Mouse (Mus musculus) hindbrain, embryonic 15.5 days (tissue): Measurements from ENCODE around the gene Sdc3. TPM values are rescaled to one million over a fixed set of nuclear protein-coding genes. Genes with fewer than 3 reads are reported as not detected.

Source experiments
- ATAC-seq: fragments of 200-750 bp; cut with Nextera tagmentation; 2 replicates; pipeline ENCODE4 v1.8.0; 2017; ENCODE audit warnings: low read depth, moderate number of reproducible peaks, moderate TSS enrichment; ENCODE audit not compliant: low FRiP score
- H3K27ac ChIP-seq: fragments of 300-500 bp; sonication (generic); replicated peaks from 2 replicates; pipeline ENCODE4 v1.5.1; 2015; ENCODE audit warnings: mild to moderate bottlenecking, inconsistent platforms
- H3K27me3 ChIP-seq: fragments of 300-500 bp; sonication (generic); 2 replicates; pipeline ENCODE4 v1.6.1; 2015; ENCODE audit warnings: control low read depth, inconsistent platforms
- H3K36me3 ChIP-seq: fragments of 300-500 bp; sonication (generic); 2 replicates; pipeline ENCODE4 v1.6.1; 2015; ENCODE audit warnings: control low read depth, inconsistent platforms
- H3K4me1 ChIP-seq: fragments of 300-500 bp; sonication (generic); replicated peaks from 2 replicates; pipeline ENCODE4 v1.6.1; 2015; ENCODE audit warnings: control low read depth, inconsistent platforms
- H3K4me2 ChIP-seq: fragments of 300-500 bp; sonication (generic); 2 replicates; pipeline ENCODE4 v1.6.1; 2015; ENCODE audit warnings: moderate library complexity, mild to moderate bottlenecking, inconsistent platforms
- H3K4me3 ChIP-seq: fragments of 300-500 bp; sonication (generic); 2 replicates; pipeline ENCODE4 v1.5.1; 2015; ENCODE audit warnings: mild to moderate bottlenecking, inconsistent platforms
- H3K9ac ChIP-seq: fragments of 300-500 bp; sonication (generic); 2 replicates; pipeline ENCODE4 v1.6.1; 2015; ENCODE audit warnings: inconsistent platforms
- H3K9me3 ChIP-seq: fragments of 300-500 bp; sonication (generic); 2 replicates; pipeline ENCODE4 v1.6.1; 2016; ENCODE audit warnings: control low read depth, inconsistent platforms
- WGBS: fragments of 180-500 bp; shearing (Covaris S2); methylation state at CpG from one replicate; pipeline ENCODE4 v1.1.7; 2015; 5-methylcytosine and 5-hydroxymethylcytosine counted together
- polyA plus RNA-seq: library from polyadenylated mRNA; unstranded; fragments of >200 nt; fragmentation: Nextera tagmentation; extraction: Ambion mirVana; gene quantifications from 2 replicates; pipeline ENCODE4 v1.2.1, GENCODE M21; 2015

Sdc3 gene
- polyA plus RNA-seq: 146 and 182 TPM in 2 replicates

DNA sequence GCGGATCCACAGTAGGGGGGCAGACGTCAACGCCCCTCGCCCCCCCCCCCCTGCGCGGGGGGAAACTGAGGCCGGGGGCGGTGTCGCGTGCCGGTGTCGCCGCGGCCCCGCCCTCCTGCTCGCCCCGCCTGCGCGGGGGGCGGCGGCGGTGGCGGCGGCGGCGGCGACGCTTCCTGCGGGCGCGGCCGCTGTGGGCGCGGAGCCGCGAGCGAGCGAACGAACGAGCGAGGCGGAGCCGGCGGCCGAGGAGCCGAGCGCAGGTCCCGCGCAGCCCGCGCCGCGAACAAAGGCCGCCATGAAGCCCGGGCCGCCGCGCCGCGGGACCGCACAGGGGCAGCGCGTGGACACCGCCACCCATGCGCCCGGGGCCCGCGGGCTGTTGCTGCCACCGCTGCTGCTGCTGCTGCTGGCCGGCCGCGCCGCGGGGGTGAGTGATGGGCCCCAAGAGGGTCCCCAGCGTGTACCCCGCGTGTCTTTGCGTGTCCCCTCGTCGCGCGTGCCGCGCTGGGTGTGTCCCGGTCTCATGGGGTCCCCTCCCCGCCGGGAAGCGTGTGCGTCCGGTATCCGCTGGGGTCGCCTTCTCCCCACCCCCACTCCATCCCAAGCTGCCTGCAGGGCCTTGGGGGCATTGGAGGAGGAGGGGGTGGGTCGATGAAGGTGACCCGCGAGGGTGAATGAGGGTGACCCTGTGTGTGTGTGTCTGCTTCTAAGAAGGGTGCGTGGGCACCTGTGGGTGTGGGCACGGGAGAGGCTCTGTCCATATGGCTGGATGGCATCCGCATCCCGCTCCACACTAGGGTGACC lies at the start of gene Sdc3:
Gene Sdc3 (plus strand): TSS at position 162 of the 804 bp plus-strand sequence.
- peak; percentile 41; the same call in 1 of the 2 replicates for ATAC-seq
- peak within 1 kb of the TSS; percentile 91 for H3K4me2 ChIP-seq
- peak within 1 kb of the TSS; percentile 100 for H3K9ac ChIP-seq
- H3K4me3 ChIP-seq: peak within 1 kb of the TSS; percentile 88
- no peaks in the 10 kb centered on the region for H3K36me3 ChIP-seq
- peak within 1 kb of the TSS; percentile 87 for H3K27ac ChIP-seq
- WGBS: 1% methylated on average over 49 of the region's 99 CpGs
- no peaks in the 10 kb centered on the region for H3K27me3 ChIP-seq
- H3K4me1 ChIP-seq: peaks cover 46% of the 10 kb centered on the region
- no peaks in the 10 kb centered on the region for H3K9me3 ChIP-seq

DNA sequence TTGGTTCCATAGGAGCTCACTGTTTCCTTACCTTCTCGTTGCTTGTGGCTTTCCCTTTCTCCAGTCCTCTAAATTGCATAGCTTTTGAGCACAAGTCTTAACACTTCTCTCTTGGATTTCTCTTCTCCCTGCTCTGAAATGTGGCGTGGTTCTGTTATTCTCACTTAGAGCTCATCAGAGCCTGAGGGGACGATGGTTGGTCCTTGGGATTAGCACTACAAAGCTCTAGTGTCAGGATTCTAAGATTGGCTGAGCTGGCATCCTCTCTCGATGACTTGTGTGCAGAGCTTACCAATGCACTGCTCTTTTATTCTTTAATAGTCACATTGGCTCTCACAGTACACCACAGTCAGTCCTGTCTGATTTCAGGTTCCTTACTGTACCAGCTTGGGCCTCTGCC lies 48.3 kb upstream of the Sdc3 start:
- no peak for ATAC-seq
- Histone ChIP-seq H3K9ac (no peak overlapping the region), H3K36me3 (peaks cover 53% of the 10 kb centered on the region), H3K9me3 (no peaks in the 10 kb centered on the region), H3K4me3 (no peak overlapping the region), H3K4me1 (peaks cover 15% of the 10 kb centered on the region), H3K27me3 (no peaks in the 10 kb centered on the region), H3K27ac (no peak overlapping the region), H3K4me2 (no peak overlapping the region)
- 78% methylated on average over 4 of the region's 4 CpGs for WGBS

DNA sequence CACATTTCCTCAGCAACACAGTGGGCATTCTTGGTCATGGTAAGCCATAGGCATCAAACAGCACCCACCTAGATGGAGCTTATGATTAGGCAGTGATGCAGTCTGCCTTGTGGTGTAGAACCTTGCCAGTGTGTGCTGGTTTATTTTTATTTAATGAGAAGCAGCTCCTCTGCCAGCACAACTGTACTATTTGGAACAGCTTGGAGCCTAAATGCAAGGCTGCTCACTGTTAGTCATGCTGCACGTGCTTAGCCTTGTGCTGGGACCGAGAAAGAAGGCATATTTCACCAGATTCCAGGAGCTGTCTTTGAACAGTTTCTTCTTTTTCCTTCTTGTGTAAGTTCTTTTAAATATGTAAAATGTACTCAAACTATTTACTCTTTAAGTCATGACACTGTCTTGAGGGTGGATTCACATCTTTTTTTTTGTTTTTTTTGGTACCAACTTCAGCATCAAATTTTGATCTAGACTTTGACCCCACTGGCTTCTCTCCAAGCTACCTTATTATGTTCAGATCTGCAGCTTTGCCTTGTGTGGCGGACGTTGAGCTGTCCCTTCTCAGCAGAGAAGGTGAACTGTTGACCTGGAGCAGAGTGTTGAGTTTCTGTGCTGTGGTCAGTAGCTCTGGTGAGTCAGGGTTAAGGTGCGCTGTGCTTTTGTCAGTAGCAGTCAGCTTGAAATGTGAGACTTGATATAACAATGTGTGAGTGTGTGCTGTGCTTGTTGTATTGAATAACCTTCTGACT lies 46.6 kb upstream of the Sdc3 start:
- H3K4me3 ChIP-seq: no peak overlapping the region
- no peak overlapping the region for H3K4me2 ChIP-seq
- ATAC-seq: no peak
- H3K27me3 ChIP-seq: no peaks in the 10 kb centered on the region
- 78% methylated on average over 5 of the region's 5 CpGs for WGBS
- H3K27ac ChIP-seq: no peak overlapping the region
- H3K9ac ChIP-seq: no peak overlapping the region
- peaks cover 68% of the 10 kb centered on the region for H3K36me3 ChIP-seq
- H3K4me1 ChIP-seq: peaks cover 15% of the 10 kb centered on the region
- H3K9me3 ChIP-seq: no peaks in the 10 kb centered on the region

DNA sequence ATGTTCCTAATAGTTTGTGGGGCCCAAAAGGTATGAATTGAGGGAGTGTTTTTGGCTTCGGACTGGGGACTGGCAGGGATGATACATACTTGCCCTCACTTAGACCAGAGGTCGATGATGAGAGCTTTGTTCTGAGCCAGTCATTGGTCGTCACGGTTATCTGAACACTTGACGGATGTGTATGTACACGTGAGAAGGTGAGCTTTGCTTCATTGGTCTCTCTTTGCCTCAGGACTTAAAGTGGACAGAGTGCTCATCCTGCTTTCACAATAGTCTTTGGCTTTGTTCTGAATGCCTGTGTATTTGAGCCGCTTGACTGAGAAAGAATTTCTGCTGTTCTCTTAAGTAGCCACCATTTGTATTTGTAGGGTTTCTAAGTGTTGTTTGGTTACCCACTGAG lies 42.8 kb upstream of the Sdc3 start:
- Histone ChIP-seq H3K9me3 (no peaks in the 10 kb centered on the region), H3K4me1 (no peaks in the 10 kb centered on the region), H3K36me3 (peaks cover 83% of the 10 kb centered on the region), H3K4me3 (no peak overlapping the region), H3K4me2 (no peak overlapping the region), H3K27me3 (no peaks in the 10 kb centered on the region), H3K9ac (no peak overlapping the region), H3K27ac (no peak overlapping the region)
- no peak for ATAC-seq
- 65% methylated on average over 7 of the region's 7 CpGs for WGBS

DNA sequence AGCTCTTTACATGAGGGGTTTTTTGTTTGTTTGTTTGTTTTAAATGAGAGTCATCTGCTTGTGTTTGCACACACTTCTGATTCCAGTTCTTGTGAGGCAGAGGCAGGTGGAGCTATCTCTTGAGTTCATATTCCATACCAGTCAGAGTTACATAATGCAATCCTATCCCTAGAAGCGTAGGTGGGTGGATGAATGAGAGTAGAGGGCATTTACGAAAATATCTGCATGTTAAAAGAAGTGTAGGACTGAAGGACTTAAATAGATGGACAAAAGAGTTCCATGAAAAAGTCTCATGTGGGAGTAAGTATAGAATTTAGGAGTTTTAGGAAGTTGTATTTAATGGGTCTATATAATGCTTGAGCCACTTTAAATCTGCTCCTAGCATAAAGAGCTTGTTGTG lies 40.4 kb upstream of the Sdc3 start:
- H3K4me3 ChIP-seq: no peak overlapping the region
- no peaks in the 10 kb centered on the region for H3K9me3 ChIP-seq
- peaks cover 78% of the 10 kb centered on the region for H3K36me3 ChIP-seq
- no peak overlapping the region for H3K27ac ChIP-seq
- H3K4me2 ChIP-seq: no peak overlapping the region
- H3K4me1 ChIP-seq: 0 out of 2 replicates have a peak, but pooled peaks cover 3% of the 10 kb centered on the region
- no peak overlapping the region for H3K9ac ChIP-seq
- WGBS: 90% methylated on average over 2 of the region's 2 CpGs
- ATAC-seq: no peak
- H3K27me3 ChIP-seq: no peaks in the 10 kb centered on the region

DNA sequence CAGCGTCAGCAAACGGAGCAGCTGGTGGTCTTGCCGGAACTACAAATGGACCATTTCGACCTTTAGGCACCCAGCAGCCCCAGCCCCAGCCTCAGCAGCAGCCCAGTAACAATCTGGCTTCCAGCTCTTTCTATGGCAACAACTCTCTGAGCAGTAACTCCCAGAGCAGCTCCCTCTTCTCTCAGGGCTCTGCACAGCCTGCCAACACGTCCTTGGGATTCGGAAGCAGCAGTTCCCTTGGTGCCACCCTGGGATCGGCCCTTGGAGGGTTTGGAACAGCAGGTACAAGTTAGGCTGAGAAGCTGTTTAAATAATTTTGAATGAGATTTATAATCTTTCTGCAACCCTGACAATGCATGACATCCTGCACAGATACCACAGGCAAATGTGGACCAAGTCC lies 39.7 kb upstream of the Sdc3 start:
- WGBS: 70% methylated on average over 7 of the region's 7 CpGs
- ATAC-seq: no peak
- Histone ChIP-seq H3K4me1 (0 out of 2 replicates have a peak, but pooled peaks cover 3% of the 10 kb centered on the region), H3K4me2 (no peak overlapping the region), H3K9ac (no peak overlapping the region), H3K27ac (no peak overlapping the region), H3K27me3 (no peaks in the 10 kb centered on the region), H3K36me3 (peaks cover 72% of the 10 kb centered on the region), H3K4me3 (no peak overlapping the region), H3K9me3 (no peaks in the 10 kb centered on the region)

DNA sequence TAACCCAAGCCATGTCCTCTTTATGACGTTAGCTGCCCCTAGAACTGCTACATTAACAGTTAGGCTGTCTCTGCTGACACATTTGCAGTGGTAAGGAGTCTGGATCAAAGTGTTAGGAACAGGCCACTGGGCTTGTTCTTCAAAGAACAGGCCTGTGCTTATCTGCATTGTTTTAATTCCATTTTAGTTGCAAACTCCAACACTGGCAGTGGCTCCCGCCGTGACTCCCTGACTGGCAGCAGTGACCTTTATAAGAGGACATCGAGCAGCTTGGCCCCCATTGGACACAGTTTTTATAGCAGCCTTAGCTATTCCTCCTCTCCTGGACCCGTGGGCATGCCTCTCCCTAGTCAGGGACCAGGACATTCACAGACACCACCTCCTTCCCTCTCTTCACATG lies 38.6 kb upstream of the Sdc3 start:
- Histone ChIP-seq H3K4me3 (no peak overlapping the region), H3K27ac (no peak overlapping the region), H3K9ac (no peak overlapping the region), H3K27me3 (no peaks in the 10 kb centered on the region), H3K4me1 (0 out of 2 replicates have a peak, but pooled peaks cover 3% of the 10 kb centered on the region), H3K36me3 (peaks cover 61% of the 10 kb centered on the region), H3K9me3 (no peaks in the 10 kb centered on the region), H3K4me2 (no peak overlapping the region)
- no peak for ATAC-seq
- WGBS: 76% methylated on average over 5 of the region's 5 CpGs

DNA sequence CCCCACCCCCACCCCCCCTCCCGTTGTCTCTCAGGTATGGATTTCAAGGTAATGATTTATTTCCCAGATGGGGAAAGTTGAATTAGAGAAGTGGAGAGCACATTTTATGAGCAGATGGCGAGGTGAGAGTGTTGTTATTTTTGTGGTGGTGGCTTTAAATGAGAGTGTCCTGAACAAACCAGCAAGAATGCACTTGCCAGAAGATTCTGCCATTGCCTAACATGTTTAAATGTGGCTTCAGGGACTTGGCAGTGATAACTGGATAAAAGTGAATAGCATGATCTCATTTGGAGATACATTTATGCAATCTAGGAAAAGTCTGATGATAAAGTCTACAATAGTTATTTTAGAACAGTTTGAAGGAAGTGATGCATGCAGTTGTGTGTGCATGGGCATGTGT lies 37.6 kb upstream of the Sdc3 start:
- Histone ChIP-seq H3K4me1 (0 out of 2 replicates have a peak, but pooled peaks cover 3% of the 10 kb centered on the region), H3K4me2 (no peak overlapping the region), H3K9me3 (no peaks in the 10 kb centered on the region), H3K27me3 (no peaks in the 10 kb centered on the region), H3K4me3 (no peak overlapping the region), H3K27ac (no peak overlapping the region), H3K36me3 (peaks cover 59% of the 10 kb centered on the region), H3K9ac (no peak overlapping the region)
- 87% methylated on average over 2 of the region's 2 CpGs for WGBS
- ATAC-seq: no peak

DNA sequence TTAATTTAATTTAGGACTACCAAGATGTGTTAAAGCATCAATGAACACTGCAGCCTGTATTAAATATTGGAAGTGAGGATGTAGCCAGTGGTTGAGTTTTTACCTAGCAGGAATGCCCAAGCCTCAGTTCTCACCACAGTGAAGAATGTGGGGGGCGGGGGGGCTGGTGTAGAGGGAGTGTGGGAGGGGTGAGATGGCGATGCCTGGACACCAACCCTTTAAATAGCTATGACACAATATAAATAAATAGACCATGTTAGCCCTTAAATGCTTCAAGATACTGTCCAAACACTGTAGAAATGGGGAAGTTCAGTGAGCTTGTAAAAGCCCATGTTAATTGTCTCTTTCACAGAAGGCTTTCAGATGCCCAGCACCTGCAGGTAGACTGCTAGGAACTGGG lies 32.5 kb upstream of the Sdc3 start:
- peaks cover 34% of the 10 kb centered on the region for H3K36me3 ChIP-seq

DNA sequence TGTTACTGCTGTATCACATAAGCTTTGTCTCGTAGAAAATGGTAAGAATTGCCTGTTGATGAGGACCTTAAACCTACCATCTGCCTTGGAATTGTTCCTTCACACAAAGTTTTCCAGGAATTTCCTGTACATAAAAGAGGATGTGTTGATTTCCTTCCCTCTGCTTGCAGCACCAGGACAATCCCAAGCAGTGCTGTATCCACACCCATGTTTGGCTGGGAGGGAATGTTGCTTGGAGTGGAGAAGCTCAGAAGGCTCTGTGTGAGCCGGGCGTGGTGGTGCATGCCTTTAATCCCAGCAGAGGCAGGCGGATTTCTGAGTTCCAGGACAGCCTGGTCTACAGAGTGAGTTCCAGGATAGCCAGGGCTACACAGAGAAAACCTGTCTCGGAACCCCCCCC lies 30.5 kb upstream of the Sdc3 start:
- no peaks in the 10 kb centered on the region for H3K4me1 ChIP-seq
- WGBS: 84% methylated on average over 5 of the region's 5 CpGs
- H3K9ac ChIP-seq: no peak overlapping the region
- peaks cover 46% of the 10 kb centered on the region for H3K36me3 ChIP-seq
- no peak for ATAC-seq
- H3K27ac ChIP-seq: no peak overlapping the region
- H3K9me3 ChIP-seq: no peaks in the 10 kb centered on the region
- no peaks in the 10 kb centered on the region for H3K27me3 ChIP-seq
- H3K4me3 ChIP-seq: no peak overlapping the region
- no peak overlapping the region for H3K4me2 ChIP-seq

More for the DNA sequence above, 32.5 kb upstream of the Sdc3 start:
- H3K27me3 ChIP-seq: no peaks in the 10 kb centered on the region
- 95% methylated on average over 2 of the region's 2 CpGs for WGBS
- H3K4me3 ChIP-seq: no peak overlapping the region
- H3K4me1 ChIP-seq: 0 out of 2 replicates have a peak, but pooled peaks cover 3% of the 10 kb centered on the region
- H3K4me2 ChIP-seq: no peak overlapping the region
- no peak overlapping the region for H3K9ac ChIP-seq
- H3K9me3 ChIP-seq: no peaks in the 10 kb centered on the region
- H3K27ac ChIP-seq: no peak overlapping the region
- no peak for ATAC-seq

DNA sequence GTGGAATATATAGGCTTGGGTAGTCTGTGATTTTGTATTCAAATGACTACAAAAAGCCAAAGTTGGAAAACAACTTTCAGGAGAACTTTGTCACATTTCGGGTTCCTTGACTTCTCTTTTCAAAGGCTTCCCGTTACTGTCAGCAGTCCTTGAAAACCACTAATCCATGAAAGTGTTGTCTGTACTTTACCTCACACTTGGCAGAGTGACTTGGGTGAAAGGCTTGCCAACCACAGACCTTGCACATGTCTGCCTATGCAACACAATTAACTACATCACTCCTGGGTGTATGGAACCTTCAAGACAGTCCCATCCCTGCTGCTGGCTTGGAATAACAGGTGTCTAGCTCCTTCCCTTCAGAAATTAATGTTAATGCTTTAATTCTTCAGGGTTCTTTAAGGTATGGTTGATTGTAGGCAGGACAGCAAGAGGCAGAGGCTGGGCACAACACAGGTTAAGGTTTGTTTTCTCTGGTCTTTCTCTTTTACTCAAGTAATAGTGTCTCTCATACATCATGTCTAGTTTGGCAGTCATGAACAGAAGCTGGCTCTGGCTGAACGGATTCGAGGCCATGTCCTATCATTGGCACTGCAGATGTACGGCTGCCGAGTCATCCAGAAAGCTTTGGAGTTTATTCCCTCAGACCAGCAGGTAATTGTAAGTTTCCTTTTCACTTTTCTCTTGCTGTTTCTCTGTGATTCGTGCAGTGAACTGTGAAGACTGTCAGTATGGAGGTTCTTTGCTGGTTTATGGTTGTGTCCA lies 26.8 kb upstream of the Sdc3 start:
- no peak overlapping the region for H3K4me2 ChIP-seq
- no peak overlapping the region for H3K4me3 ChIP-seq
- ATAC-seq: no peak
- H3K9ac ChIP-seq: no peak overlapping the region
- H3K9me3 ChIP-seq: no peaks in the 10 kb centered on the region
- no peaks in the 10 kb centered on the region for H3K27me3 ChIP-seq
- peaks cover 54% of the 10 kb centered on the region for H3K36me3 ChIP-seq
- 91% methylated on average over 7 of the region's 7 CpGs for WGBS
- no peak overlapping the region for H3K27ac ChIP-seq
- H3K4me1 ChIP-seq: no peaks in the 10 kb centered on the region

DNA sequence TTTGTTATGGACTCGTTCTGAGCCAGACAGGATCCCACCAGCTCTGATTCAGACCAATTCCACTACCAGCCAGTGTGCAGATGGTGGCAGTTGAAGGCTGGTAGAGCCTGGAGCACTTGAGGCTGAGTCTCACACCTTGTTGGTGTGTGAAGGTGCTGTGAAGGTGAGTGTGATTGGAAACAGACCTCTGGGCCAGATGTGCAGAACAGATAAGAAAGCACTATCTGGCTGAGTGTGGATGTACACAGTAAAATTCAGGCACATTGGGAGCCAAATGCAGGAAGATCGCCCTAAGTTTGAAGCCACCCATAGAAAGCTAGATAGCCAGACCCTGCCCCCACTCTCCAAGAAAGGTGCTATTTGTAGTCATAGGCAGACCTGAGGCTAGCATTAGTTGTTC lies 25.9 kb upstream of the Sdc3 start:
- H3K27me3 ChIP-seq: no peaks in the 10 kb centered on the region
- no peak overlapping the region for H3K4me2 ChIP-seq
- 86% methylated on average over 2 of the region's 2 CpGs for WGBS
- ATAC-seq: no peak
- H3K9me3 ChIP-seq: no peaks in the 10 kb centered on the region
- H3K9ac ChIP-seq: no peak overlapping the region
- no peak overlapping the region for H3K4me3 ChIP-seq
- H3K4me1 ChIP-seq: no peaks in the 10 kb centered on the region
- H3K27ac ChIP-seq: no peak overlapping the region
- peaks cover 57% of the 10 kb centered on the region for H3K36me3 ChIP-seq
